Mouse (Mus musculus) hindbrain, embryonic 12.5 days (tissue): ENCODE results near the gene Fdx1. TPM values are rescaled to one million over a fixed set of nuclear protein-coding genes. Genes with fewer than 3 reads are reported as not detected.

Experiments
- ATAC-seq: fragments of 200-750 bp; cut with Nextera tagmentation; 2 replicates; pipeline ENCODE4 v1.8.0; 2017; ENCODE audit warnings: moderate TSS enrichment; ENCODE audit not compliant: low FRiP score
- H3K27ac ChIP-seq: fragments of 300-500 bp; sonication (generic); 2 replicates; pipeline ENCODE4 v1.5.1; 2016; ENCODE audit warnings: mild to moderate bottlenecking
- H3K27me3 ChIP-seq: fragments of 300-500 bp; sonication (generic); 2 replicates; pipeline ENCODE4 v1.6.1; 2016; ENCODE audit warnings: mild to moderate bottlenecking
- H3K36me3 ChIP-seq: fragments of 300-500 bp; sonication (generic); 2 replicates; pipeline ENCODE4 v1.6.1; 2016; ENCODE audit warnings: mild to moderate bottlenecking
- H3K4me1 ChIP-seq: fragments of 300-500 bp; sonication (generic); 2 replicates; pipeline ENCODE4 v1.6.1; 2016
- H3K4me2 ChIP-seq: fragments of 300-500 bp; sonication (generic); replicated peaks from 2 replicates; pipeline ENCODE4 v1.6.1; 2016; ENCODE audit warnings: mild to moderate bottlenecking
- H3K4me3 ChIP-seq: fragments of 300-500 bp; sonication (generic); 2 replicates; pipeline ENCODE4 v1.5.1; 2016; ENCODE audit warnings: mild to moderate bottlenecking
- H3K9ac ChIP-seq: fragments of 300-500 bp; sonication (generic); 2 replicates; pipeline ENCODE4 v1.6.1; 2016; ENCODE audit warnings: mild to moderate bottlenecking, moderate library complexity
- H3K9me3 ChIP-seq: fragments of 300-500 bp; sonication (generic); replicated peaks from 2 replicates; pipeline ENCODE4 v1.6.1; 2016; ENCODE audit warnings: mild to moderate bottlenecking
- WGBS: fragments of 180-500 bp; shearing (Covaris S2); methylation state at CpG from one replicate; pipeline ENCODE4 v1.1.7; 2016; 5-methylcytosine and 5-hydroxymethylcytosine counted together
- polyA plus RNA-seq: library from polyadenylated mRNA; unstranded; fragments of >200 nt; fragmentation: Nextera tagmentation; extraction: Ambion mirVana; gene quantifications from 2 replicates; pipeline ENCODE4 v1.2.1, GENCODE M21; 2016

Gene Fdx1
- polyA plus RNA-seq, 1 experiment from 2014 or later, result 50.0 TPM

DNA sequence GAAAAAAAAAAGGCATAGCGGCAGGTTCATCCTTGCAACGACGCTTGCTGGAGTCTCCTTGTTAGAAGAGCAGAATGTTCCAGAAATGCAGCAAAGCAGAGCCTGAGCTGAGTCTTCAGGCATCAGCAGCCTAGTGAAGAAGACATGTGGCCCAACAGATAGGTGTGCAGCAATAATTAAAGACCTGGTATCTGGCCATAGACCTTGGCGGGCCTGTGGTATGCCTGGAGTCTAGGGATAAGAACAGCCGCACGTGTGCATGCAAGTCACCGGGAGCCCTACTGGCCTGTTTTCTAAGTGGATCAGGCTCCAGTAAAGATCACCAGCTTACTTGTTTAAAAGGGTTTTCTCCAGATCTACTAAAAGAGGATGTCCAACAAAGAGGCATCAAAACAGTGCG lies 36.7 kb downstream of the Fdx1 start:
- Histone ChIP-seq H3K27me3 (no peaks in the 10 kb centered on the region), H3K4me2 (no peak overlapping the region), H3K4me3 (no peak overlapping the region), H3K27ac (no peak overlapping the region), H3K9ac (no peak overlapping the region), H3K4me1 (peaks cover 10% of the 10 kb centered on the region; the same call in 1 of the 2 replicates), H3K9me3 (no peaks in the 10 kb centered on the region), H3K36me3 (no peaks in the 10 kb centered on the region)
- ATAC-seq, result no peak
- WGBS, result 96% methylated on average over 8 of the region's 8 CpGs

DNA sequence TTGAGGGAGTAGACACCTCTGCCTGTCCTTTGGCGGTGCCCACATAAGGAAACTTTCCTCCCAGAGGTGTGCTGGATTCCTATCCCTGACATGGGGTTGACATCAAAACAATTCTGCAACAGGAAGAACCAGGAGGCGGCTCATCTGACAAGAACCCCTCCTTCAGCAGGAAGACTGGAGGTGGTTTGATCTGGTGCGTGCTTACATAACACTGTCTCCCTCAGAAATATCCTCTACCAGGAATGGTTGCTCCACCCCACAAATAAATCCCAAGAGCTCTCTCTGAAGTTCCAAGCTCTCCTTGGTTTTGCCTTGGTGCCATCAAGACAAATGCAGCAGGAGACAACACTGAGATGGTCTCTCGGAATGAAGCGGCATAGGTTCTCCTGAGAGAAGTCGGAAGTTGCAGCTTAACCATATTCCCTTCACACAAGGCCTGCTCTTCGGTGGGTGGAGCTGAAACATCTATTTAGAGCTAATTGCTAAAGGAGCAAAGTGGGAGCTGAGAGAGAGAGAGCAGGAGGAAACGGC lies 38.7 kb downstream of the Fdx1 start:
- no peak for ATAC-seq
- Histone ChIP-seq H3K9ac (no peak overlapping the region), H3K4me3 (no peak overlapping the region), H3K4me1 (peaks cover 10% of the 10 kb centered on the region; the same call in 1 of the 2 replicates), H3K27me3 (no peaks in the 10 kb centered on the region), H3K36me3 (no peaks in the 10 kb centered on the region), H3K4me2 (no peak overlapping the region), H3K9me3 (no peaks in the 10 kb centered on the region), H3K27ac (no peak overlapping the region)
- WGBS, result 89% methylated on average over 8 of the region's 8 CpGs

DNA sequence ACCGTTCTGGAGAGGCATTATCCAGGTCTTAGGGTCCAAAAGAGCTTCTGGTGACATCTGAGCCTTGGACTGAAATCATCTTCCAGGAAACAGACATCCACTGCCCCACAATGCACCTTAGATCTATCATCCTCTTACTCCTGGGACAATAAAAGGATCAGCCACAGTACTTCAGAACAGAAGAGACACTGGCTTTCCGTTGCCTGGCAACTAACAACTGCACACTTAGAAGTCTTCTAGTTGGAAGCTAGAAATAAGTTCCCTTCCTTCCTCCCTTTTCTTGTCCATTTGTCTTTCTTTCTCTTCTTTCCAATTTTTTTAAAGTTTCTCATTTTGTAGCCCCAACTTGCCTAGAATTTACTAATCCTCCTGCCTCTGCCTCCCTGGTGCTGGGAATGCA lies 40.6 kb downstream of the Fdx1 start:
- no peaks in the 10 kb centered on the region for H3K9me3 ChIP-seq
- no peak overlapping the region for H3K9ac ChIP-seq
- no peak for ATAC-seq
- H3K36me3 ChIP-seq, result no peaks in the 10 kb centered on the region
- H3K4me3 ChIP-seq, result no peak overlapping the region
- WGBS, result 71% methylated on average over 2 of the region's 2 CpGs
- H3K27me3 ChIP-seq, result no peaks in the 10 kb centered on the region
- H3K27ac ChIP-seq, result no peak overlapping the region
- H3K4me1 ChIP-seq, result peaks cover under 1% of the 10 kb centered on the region; the same call in 1 of the 2 replicates
- H3K4me2 ChIP-seq, result no peak overlapping the region

DNA sequence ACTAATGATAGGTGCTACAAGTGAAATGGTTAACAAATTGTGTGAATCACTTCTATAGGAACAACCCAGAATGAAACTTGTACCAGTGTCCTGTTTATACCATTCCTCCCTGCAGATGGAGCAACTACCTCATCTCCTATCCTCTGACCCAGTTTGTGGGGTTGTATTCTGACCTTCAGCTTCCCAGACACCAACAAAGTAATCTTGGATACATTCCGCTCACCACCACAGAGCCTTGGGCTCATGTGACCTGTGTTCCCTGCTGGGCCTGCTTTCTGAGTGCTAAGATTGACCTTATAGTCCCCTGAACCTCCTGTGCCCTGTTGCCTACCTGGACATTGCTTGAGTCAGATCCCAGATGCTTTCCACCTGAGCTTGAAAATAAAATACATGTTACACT lies 47.8 kb downstream of the Fdx1 start:
- 71% methylated on average over 1 of the region's 1 CpGs for WGBS
- Histone ChIP-seq H3K36me3 (no peaks in the 10 kb centered on the region), H3K4me2 (no peak overlapping the region), H3K4me3 (no peak overlapping the region), H3K27ac (no peak overlapping the region), H3K9ac (no peak overlapping the region), H3K9me3 (no peaks in the 10 kb centered on the region), H3K27me3 (no peaks in the 10 kb centered on the region), H3K4me1 (no peaks in the 10 kb centered on the region)
- ATAC-seq, result no peak

DNA sequence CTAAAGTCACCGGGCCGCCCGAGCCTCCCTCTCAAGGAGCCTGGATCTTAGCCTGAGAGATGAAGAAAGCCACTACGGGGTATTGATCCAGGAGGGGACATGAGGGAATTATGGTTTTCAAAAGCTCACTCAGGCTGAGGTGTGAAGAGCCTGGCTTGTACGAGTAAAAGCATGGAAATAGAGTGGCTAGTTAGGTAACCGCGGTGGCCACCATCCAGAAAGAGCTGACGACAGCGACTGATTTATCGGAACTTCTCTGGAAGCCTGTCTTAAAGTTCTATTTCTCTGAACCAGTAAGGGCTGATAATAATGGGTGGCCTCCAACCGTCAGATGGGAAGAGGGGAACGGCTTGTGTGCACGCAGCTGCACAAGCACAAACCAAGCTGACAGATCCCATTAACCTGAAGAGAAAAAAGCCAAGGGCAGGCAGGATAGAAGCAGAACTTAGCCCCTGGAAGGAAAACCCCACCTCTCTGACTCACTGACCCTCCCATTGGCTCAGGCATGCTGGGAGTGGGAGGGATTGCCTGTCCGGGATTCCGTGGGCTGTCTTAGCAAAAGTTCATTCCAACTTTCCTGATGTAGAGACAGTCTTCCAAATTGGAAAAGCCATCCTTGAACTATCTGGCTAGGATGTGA lies 48.8 kb downstream of the Fdx1 start:
- ATAC-seq, result no peak
- 82% methylated on average over 15 of the region's 15 CpGs for WGBS

DNA sequence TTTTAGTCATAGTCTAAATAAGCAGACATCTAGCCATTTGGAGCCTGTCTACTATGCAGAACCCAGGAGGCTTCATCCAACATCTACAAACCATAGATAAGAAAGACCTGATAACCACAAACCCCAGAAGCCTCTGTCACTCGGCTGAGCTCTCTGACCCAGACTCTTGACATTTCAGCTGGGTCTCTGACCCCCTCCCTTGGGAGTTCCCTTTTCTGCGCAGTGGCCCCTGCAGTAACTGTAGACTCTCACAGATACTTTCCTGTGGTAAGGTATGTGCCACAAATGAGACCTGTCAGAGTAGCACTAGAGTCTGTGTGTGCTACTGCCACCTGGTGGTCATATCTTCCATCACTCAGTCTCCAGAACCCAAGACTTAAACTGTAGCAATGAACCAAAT lies 54.5 kb downstream of the Fdx1 start:
- no peaks in the 10 kb centered on the region for H3K4me1 ChIP-seq
- no peak for ATAC-seq

More for the DNA sequence above, 48.8 kb downstream of the Fdx1 start:
- H3K36me3 ChIP-seq, result no peaks in the 10 kb centered on the region
- H3K27ac ChIP-seq, result no peak overlapping the region
- no peaks in the 10 kb centered on the region for H3K27me3 ChIP-seq
- no peaks in the 10 kb centered on the region for H3K4me1 ChIP-seq
- no peak overlapping the region for H3K4me2 ChIP-seq
- H3K9me3 ChIP-seq, result no peaks in the 10 kb centered on the region
- H3K4me3 ChIP-seq, result no peak overlapping the region
- H3K9ac ChIP-seq, result no peak overlapping the region

GRCm38 (mm10) chr9:51908255-51908654 lies 55.1 kb downstream of the Fdx1 start:
- 82% methylated on average over 3 of the region's 3 CpGs for WGBS
- no peak for ATAC-seq
- no peak overlapping the region for H3K4me2 ChIP-seq
- H3K27ac ChIP-seq, result no peak overlapping the region
- no peaks in the 10 kb centered on the region for H3K4me1 ChIP-seq
- no peaks in the 10 kb centered on the region for H3K27me3 ChIP-seq
- H3K4me3 ChIP-seq, result no peak overlapping the region
- H3K9ac ChIP-seq, result no peak overlapping the region
- H3K36me3 ChIP-seq, result no peaks in the 10 kb centered on the region
- H3K9me3 ChIP-seq, result no peaks in the 10 kb centered on the region

More for the DNA sequence above, 54.5 kb downstream of the Fdx1 start:
- Histone ChIP-seq H3K27ac (no peak overlapping the region), H3K27me3 (no peaks in the 10 kb centered on the region), H3K9ac (no peak overlapping the region), H3K4me3 (no peak overlapping the region), H3K36me3 (no peaks in the 10 kb centered on the region), H3K9me3 (no peaks in the 10 kb centered on the region), H3K4me2 (no peak overlapping the region)
- 38% methylated on average over 2 of the region's 2 CpGs for WGBS

DNA sequence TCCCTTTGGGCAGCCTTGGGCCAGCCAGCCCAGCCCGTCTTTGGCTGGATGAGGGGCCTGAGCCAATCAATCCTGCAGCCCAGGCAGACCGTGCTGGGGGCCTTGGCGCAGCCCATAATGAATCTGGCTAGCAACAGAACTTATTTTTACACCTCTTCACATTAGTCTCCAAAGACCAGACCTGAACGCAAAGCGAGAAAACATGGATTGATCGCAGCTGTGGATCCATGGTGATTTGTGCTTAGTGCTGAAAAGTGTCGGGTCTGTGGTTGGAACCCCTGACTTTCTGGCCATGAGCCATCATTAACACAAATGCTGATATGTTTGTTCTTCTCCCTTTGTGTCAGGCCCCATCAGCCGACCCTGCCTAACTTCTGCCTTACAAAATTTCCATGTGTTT lies 56.4 kb downstream of the Fdx1 start:
- Histone ChIP-seq H3K36me3 (no peaks in the 10 kb centered on the region), H3K9me3 (no peaks in the 10 kb centered on the region), H3K4me1 (no peaks in the 10 kb centered on the region), H3K27ac (no peak overlapping the region), H3K9ac (no peak overlapping the region), H3K4me3 (no peak overlapping the region), H3K27me3 (no peaks in the 10 kb centered on the region), H3K4me2 (no peak overlapping the region)
- no peak for ATAC-seq
- 90% methylated on average over 8 of the region's 8 CpGs for WGBS

Other genes with a start within 250 kb of the Fdx1 start
- gene Arhgap20, start 198.2 kb downstream of the Fdx1 start, polyA plus RNA-seq, result 12.5 and 14.8 TPM in 2 replicates
- 148 and 155 TPM in 2 replicates for gene Rdx, start 83.6 kb upstream of the Fdx1 start, polyA plus RNA-seq
- 8.9 and 9.4 TPM in 2 replicates for gene Zc3h12c, start 205.0 kb upstream of the Fdx1 start, polyA plus RNA-seq